Mouse (Mus musculus): ENCODE data around the gene Tecpr2. TPM values are rescaled to one million over a fixed set of nuclear protein-coding genes. Genes with fewer than 3 reads are reported as not detected.
A peak's percentile ranks its signal among the peaks of the same experiment; 100 is the strongest.

Gene Tecpr2
- polyA plus RNA-seq (2015; fragmentation: Nextera tagmentation; extraction: Ambion mirVana) = 4.2 and 5.2 TPM in 2 replicates

GRCm38 (mm10) chr12:110889036-110890020 lies at the start of gene Tecpr2, which contains the start of gene Cinp:
Gene Tecpr2, plus strand, starts transcription at chr12:110889264.
Gene Cinp, minus strand, starts transcription at chr12:110889145.
- peak; percentile 99 for ATAC-seq (ENCODE audit: insufficient number of reproducible peaks, low FRiP score, low TSS enrichment, low read depth)
- peaks cover 17% of the 10 kb centered on the region for H3K4me1 ChIP-seq
- peak within 1 kb of the TSS; percentile 85 for H3K4me3 ChIP-seq (replicated peaks)
- under 1% methylated on average over 71 of the region's 74 CpGs for WGBS
- H3K9ac ChIP-seq = peak within 1 kb of the TSS; percentile 71
- peak within 1 kb of the TSS; percentile 82 for H3K27ac ChIP-seq (replicated peaks)
- H3K36me3 ChIP-seq = no peaks in the 10 kb centered on the region
- H3K27me3 ChIP-seq = no peaks in the 10 kb centered on the region
- no peaks in the 10 kb centered on the region for H3K9me3 ChIP-seq (replicated peaks)
- H3K4me2 ChIP-seq (replicated peaks) = peak within 1 kb of the TSS; percentile 92

DNA sequence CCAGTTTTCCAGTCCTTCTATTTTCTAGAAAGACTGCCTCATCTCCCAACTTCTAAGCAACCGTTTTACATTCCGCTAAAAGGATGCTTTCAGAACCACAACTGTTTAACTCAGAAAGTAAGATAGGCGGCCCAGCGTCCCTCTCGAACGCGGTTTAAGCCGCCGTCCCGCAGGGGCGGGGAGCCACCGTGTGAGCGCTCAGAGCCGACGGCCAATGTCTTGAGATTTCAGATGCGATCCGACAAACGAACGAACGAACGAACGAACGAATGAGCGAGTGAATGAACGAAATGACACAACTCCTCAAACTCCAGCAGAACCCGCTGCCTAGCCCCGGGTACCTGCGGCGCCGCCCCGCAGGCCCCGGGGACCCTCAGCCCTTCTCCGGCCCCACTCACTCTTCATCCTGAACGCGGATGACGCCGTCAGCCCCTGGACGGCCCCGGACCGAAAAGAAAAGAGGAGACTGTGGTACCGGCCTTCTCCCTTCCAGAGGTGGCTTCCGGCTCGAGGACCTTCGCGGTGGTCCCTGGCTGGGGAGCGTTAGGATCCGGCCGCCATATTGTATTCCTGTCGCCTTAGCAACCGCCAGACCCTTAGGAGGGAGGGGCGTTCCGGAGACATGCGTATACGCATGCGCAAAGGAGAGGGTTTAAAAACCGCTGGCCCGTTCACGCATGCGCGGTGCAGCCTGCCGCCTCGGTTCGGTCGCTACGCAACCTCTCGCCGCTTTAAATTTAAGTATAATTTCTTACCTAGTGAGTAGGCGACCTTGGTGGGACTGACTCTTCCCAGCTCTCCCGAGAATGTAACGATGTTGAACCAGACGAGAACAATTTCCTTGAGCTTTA lies 48.5 kb upstream of the Tecpr2 start, which contains the start of gene Mok:
Gene Mok, minus strand, starts transcription at position 592 of the 851 bp plus-strand sequence.
- peak within 1 kb of the TSS; percentile 60 for H3K4me2 ChIP-seq (replicated peaks)
- under 1% methylated on average over 71 of the region's 71 CpGs for WGBS
- H3K36me3 ChIP-seq = no peaks in the 10 kb centered on the region
- H3K4me1 ChIP-seq = peaks cover 23% of the 10 kb centered on the region
- peak; percentile 80 for ATAC-seq (ENCODE audit: insufficient number of reproducible peaks, low FRiP score, low TSS enrichment, low read depth)
- peak within 1 kb of the TSS; percentile 76 for H3K4me3 ChIP-seq (replicated peaks)
- H3K9ac ChIP-seq = peak within 1 kb of the TSS; percentile 49
- H3K27ac ChIP-seq (replicated peaks) = peak within 1 kb of the TSS; percentile 60
- H3K9me3 ChIP-seq (replicated peaks) = no peaks in the 10 kb centered on the region
- H3K27me3 ChIP-seq = no peaks in the 10 kb centered on the region

- Histone ChIP-seq H3K27me3 (no peaks in the 10 kb centered on the region), H3K4me3 (replicated peaks) (no peak overlapping the region), H3K9ac (no peak overlapping the region), H3K4me1 (peaks cover 31% of the 10 kb centered on the region), H3K36me3 (no peaks in the 10 kb centered on the region), H3K27ac (replicated peaks) (no peak overlapping the region), H3K9me3 (replicated peaks) (no peaks in the 10 kb centered on the region), H3K4me2 (replicated peaks) (no peak overlapping the region)
- ATAC-seq (ENCODE audit: insufficient number of reproducible peaks, low FRiP score, low TSS enrichment, low read depth) = no peak
- 68% methylated on average over 5 of the region's 5 CpGs for WGBS
Measured at GRCm38 (mm10) chr12:110841731-110842493, 47.2 kb upstream of the Tecpr2 start.

- peak overlapping the region; percentile 62 for H3K4me3 ChIP-seq (replicated peaks)
- 17% methylated on average over 32 of the region's 32 CpGs for WGBS
- no peak overlapping the region for H3K27ac ChIP-seq (replicated peaks)
- H3K4me2 ChIP-seq (replicated peaks) = peak overlapping the region; percentile 69
- no peaks in the 10 kb centered on the region for H3K36me3 ChIP-seq
- H3K9ac ChIP-seq = peak overlapping the region; percentile 48
- H3K9me3 ChIP-seq (replicated peaks) = no peaks in the 10 kb centered on the region
- 0 out of 2 replicates have a peak, but pooled peaks have one; percentile 21 for ATAC-seq (ENCODE audit: insufficient number of reproducible peaks, low FRiP score, low TSS enrichment, low read depth)
- no peaks in the 10 kb centered on the region for H3K27me3 ChIP-seq
- H3K4me1 ChIP-seq = peaks cover 25% of the 10 kb centered on the region
Measured at GRCm38 (mm10) chr12:110843194-110844048, 45.6 kb upstream of the Tecpr2 start.

- Histone ChIP-seq H3K9ac (peak overlapping the region; percentile 48), H3K27ac (replicated peaks) (peak overlapping the region; percentile 88), H3K9me3 (replicated peaks) (no peaks in the 10 kb centered on the region), H3K4me3 (replicated peaks) (peak overlapping the region; percentile 62), H3K36me3 (no peaks in the 10 kb centered on the region), H3K4me1 (peaks cover 25% of the 10 kb centered on the region), H3K27me3 (no peaks in the 10 kb centered on the region), H3K4me2 (replicated peaks) (peak overlapping the region; percentile 69)
- no peak for ATAC-seq (ENCODE audit: insufficient number of reproducible peaks, low FRiP score, low TSS enrichment, low read depth)
- WGBS = 1% methylated on average over 42 of the region's 42 CpGs
Measured at GRCm38 (mm10) chr12:110844227-110845130, 44.6 kb upstream of the Tecpr2 start.

- Histone ChIP-seq H3K9me3 (replicated peaks) (no peaks in the 10 kb centered on the region), H3K4me2 (replicated peaks) (peak overlapping the region; percentile 69), H3K27me3 (no peaks in the 10 kb centered on the region), H3K4me3 (replicated peaks) (peak overlapping the region; percentile 62), H3K36me3 (no peaks in the 10 kb centered on the region), H3K9ac (peak overlapping the region; percentile 48), H3K4me1 (peaks cover 21% of the 10 kb centered on the region), H3K27ac (replicated peaks) (peak overlapping the region; percentile 88)
- 1% methylated on average over 36 of the region's 36 CpGs for WGBS
- peak; percentile 88 for ATAC-seq (ENCODE audit: insufficient number of reproducible peaks, low FRiP score, low TSS enrichment, low read depth)
Measured at GRCm38 (mm10) chr12:110845131-110845880, 43.8 kb upstream of the Tecpr2 start.

DNA sequence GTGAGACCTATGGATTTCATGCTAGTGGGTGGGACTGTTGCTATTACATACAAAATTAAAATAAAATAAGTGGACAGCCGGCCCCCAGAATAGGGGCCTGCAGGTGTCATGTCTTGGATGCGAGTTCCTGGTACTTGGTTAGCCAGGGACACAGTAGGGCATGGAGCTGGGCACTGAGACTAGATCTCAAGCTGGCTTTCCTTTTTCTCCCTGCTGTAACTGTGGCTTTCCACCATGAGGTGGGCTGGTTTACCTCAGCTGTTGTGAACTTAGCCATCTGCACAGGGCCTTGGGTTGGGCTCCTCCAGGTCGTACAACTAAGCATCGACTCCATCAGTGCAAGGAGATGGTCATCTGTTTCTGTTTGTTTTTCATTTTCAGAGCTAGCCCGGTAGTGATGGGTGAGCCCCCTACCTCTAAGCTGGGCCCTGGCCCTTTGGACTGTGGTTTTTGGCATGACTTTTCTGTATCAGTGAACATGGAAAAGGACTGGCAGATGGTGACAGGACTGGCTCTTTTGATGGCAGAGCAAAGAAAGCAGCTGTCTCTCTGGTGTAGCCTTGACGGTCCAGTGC lies 42.8 kb upstream of the Tecpr2 start:
- no peak for ATAC-seq (ENCODE audit: insufficient number of reproducible peaks, low FRiP score, low TSS enrichment, low read depth)
- peaks cover 28% of the 10 kb centered on the region for H3K4me1 ChIP-seq
- H3K27me3 ChIP-seq = no peaks in the 10 kb centered on the region
- no peak overlapping the region for H3K27ac ChIP-seq (replicated peaks)
- peak overlapping the region; percentile 48 for H3K9ac ChIP-seq
- peak overlapping the region; percentile 62 for H3K4me3 ChIP-seq (replicated peaks)
- H3K36me3 ChIP-seq = no peaks in the 10 kb centered on the region
- 67% methylated on average over 6 of the region's 6 CpGs for whole genome bisulfite sequencing
- peak overlapping the region; percentile 69 for H3K4me2 ChIP-seq (replicated peaks)
- no peaks in the 10 kb centered on the region for H3K9me3 ChIP-seq (replicated peaks)

DNA sequence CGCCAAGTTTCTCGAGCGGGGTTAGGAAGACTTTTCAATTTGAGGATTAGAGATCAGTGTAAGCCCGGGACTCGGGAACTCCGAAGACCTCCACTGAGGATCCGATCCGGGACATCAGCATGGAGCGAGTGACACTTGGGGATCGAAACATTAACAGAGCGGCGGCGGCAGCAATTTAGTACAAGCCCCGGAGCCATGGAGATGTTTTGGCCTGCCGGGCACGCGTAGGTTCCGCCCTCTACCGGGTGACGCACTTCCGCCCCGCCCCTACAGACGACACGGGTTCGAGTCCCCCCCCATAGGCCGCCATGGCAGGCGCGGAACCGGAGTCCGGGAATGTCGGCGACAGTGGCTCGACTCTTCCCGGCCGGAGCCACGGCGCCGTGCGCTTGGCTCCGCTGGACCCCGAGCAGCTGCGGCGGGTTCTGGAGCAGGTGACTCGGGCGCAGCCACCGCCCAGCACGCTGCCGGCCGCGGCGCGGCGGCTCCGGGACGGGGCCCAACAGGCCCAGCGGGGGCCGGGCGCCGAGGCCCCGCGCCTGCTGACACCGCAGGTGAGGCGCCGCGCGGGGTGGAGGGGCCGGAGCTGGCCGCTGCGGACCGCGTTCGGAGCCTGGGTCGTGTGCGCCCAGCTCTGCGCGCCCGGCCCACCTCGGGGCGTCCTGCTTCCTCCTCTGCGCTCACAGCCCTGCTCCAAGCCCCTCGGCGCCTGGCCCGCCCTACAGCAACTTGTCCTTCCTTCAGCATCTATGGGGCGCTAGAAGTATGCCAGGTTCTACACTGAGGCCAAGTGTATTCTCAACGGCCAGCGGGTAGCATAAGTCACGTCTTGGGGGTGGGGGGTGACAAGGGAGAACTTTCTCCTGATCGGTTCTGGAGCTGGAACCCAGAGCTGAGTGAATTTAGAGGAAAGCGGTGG lies 38.8 kb upstream of the Tecpr2 start, which contains the start of gene Zfp839:
Gene Zfp839, plus strand, starts transcription at position 244 of the 919 bp plus-strand sequence.
- WGBS = under 1% methylated on average over 89 of the region's 89 CpGs

More for the DNA sequence above, 38.8 kb upstream of the Tecpr2 start, which contains the start of gene Zfp839:
- H3K27me3 ChIP-seq = no peaks in the 10 kb centered on the region
- H3K36me3 ChIP-seq = peaks cover 5% of the 10 kb centered on the region
- peak; percentile 83 for ATAC-seq (ENCODE audit: insufficient number of reproducible peaks, low FRiP score, low TSS enrichment, low read depth)
- peak within 1 kb of the TSS; percentile 84 for H3K27ac ChIP-seq (replicated peaks)
- H3K4me1 ChIP-seq = peaks cover 34% of the 10 kb centered on the region
- H3K4me3 ChIP-seq (replicated peaks) = peak within 1 kb of the TSS; percentile 89
- peak within 1 kb of the TSS; percentile 76 for H3K9ac ChIP-seq
- H3K9me3 ChIP-seq (replicated peaks) = no peaks in the 10 kb centered on the region
- peak within 1 kb of the TSS; percentile 68 for H3K4me2 ChIP-seq (replicated peaks)
